Mouse (Mus musculus): ENCODE measurements around the gene Tenm3. TPM values are rescaled to one million over a fixed set of nuclear protein-coding genes. Genes with fewer than 3 reads are reported as not detected.

Tenm3 gene
- total and polyA plus RNA-seq, 3 experiments: 0.03 to 0.08 (median 0.07) TPM

DNA sequence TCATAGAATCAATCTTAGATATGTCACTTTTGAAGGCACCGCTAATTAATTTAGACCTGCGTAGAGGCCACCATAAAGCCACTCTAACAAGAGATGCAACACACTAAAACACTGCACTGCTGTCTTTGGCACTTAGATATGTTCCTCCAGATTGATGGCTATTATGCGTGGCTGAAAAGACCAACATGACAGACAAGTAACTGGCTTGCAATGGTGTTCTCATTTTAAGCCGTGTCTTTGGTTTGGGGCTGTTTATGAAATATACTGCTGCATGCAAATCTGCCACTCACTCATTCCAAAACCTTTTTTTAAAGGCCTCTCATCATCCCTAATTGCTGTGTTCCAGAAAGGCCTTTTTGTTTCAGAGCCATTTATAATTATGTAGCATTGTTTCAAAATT, 398.1 kb downstream of the Tenm3 start:
- Histone ChIP-seq H3K79me2 (replicated peaks; ENCODE audit: control insufficient read depth, extremely low read depth, insufficient read depth, poor library complexity, severe bottlenecking) (no peaks in the 10 kb centered on the region), H3K36me3 (replicated peaks in 1 of 2; ENCODE audit: control insufficient read depth in 1 of 2, insufficient read depth in 1 of 2, low read length in 1 of 2) (no peaks in the 10 kb centered on the region), H3K27me3 (replicated peaks) (no peaks in the 10 kb centered on the region), H3K27ac (ENCODE audit: insufficient read depth, low read depth) (no peak overlapping the region), H3K4me1 (ENCODE audit: control insufficient read depth in 1 of 2, insufficient read depth in 2 of 2) (no peaks in the 10 kb centered on the region), H3K4me2 (ENCODE audit: insufficient read depth, low read depth, poor library complexity, severe bottlenecking) (no peak overlapping the region), H3K4me3 (replicated peaks in 1 of 3; ENCODE audit: low read depth in 2 of 3, low read length in 2 of 3, poor library complexity in 1 of 3) (no peak overlapping the region), H3K9me3 (replicated peaks; ENCODE audit: low read length) (peaks cover 56% of the 10 kb centered on the region), H3K9ac (ENCODE audit: insufficient read depth, low read depth) (no peak overlapping the region)
- dilution Hi-C loops (cut with MboI; ENCODE audit: extremely low pct_ligation_motif_present, extremely low pct_unique_long_range_greater_than_20kb, low sequenced_read_pairs): no loop called here
- in situ Hi-C loops (cut with MboI; ENCODE audit: low pct_ligation_motif_present, low pct_unique_long_range_greater_than_20kb, low sequenced_read_pairs): no loop called here
- TF ChIP-seq ETS1 (conservative IDR thresholded peaks at IDR 0.05; ENCODE audit: low read depth, low read length) (no peak), CHD1 (IDR thresholded peaks at IDR 0.05; ENCODE audit: low read depth, low read length) (no peak), RAD21 (IDR thresholded peaks at IDR 0.05; ENCODE audit: low read depth, low read length) (no peak), UBTF (IDR thresholded peaks at IDR 0.05; ENCODE audit: low read depth, low read length) (no peak), TBP (conservative IDR thresholded peaks at IDR 0.05; ENCODE audit: low read depth, low read length) (no peak), MAZ (IDR thresholded peaks at IDR 0.05; ENCODE audit: low read depth, low read length) (no peak), ZNF384 (IDR thresholded peaks at IDR 0.05; ENCODE audit: low read depth, low read length) (no peak), ZMIZ1 (IDR thresholded peaks at IDR 0.05; ENCODE audit: low read depth, low read length) (no peak), USF2 (conservative IDR thresholded peaks at IDR 0.05; ENCODE audit: low read depth, low read length) (no peak), MXI1 (IDR thresholded peaks at IDR 0.05; ENCODE audit: low read depth, low read length) (no peak), MAX (IDR thresholded peaks at IDR 0.05; ENCODE audit: low read length) (no peak), EP300 (IDR thresholded peaks at IDR 0.05; ENCODE audit: low read length) (no peak), CTCF (conservative IDR thresholded peaks at IDR 0.05 in 1 of 2, IDR thresholded peaks at IDR 0.05 in 1 of 2; ENCODE audit: low read depth in 2 of 2, low read length in 2 of 2) (no peak), ELF1 (IDR thresholded peaks at IDR 0.05; ENCODE audit: low read depth, low read length) (no peak), GABPA (IDR thresholded peaks at IDR 0.05; ENCODE audit: insufficient replicate concordance, low read depth, low read length) (no peak)
- no peak for DNase-seq (ENCODE audit: extremely low read depth)

DNA sequence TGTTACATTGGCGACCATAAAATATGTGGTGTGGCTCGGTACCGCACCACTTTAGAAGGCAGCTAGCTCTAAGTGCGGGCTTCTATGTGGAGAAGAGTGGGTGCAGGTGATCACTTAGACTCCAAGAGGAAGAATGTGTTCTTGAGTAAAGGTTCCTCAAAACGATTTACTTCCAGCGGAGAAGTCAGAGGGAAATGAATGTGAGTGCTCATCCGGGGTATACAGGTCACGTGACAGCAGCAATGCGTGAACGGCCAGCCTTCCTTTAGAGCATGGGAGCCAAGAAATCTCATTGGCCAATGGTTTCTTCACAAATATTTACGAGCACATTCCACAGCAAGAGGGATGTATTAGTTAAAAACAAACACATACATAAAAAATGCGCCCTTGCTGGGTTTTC, 404.3 kb downstream of the Tenm3 start:
- Histone ChIP-seq H3K4me1 (ENCODE audit: control insufficient read depth in 1 of 2, insufficient read depth in 2 of 2) (no peaks in the 10 kb centered on the region), H3K79me2 (replicated peaks; ENCODE audit: control insufficient read depth, extremely low read depth, insufficient read depth, poor library complexity, severe bottlenecking) (no peaks in the 10 kb centered on the region), H3K4me2 (ENCODE audit: insufficient read depth, low read depth, poor library complexity, severe bottlenecking) (no peak overlapping the region), H3K4me3 (replicated peaks in 1 of 3; ENCODE audit: low read depth in 2 of 3, low read length in 2 of 3, poor library complexity in 1 of 3) (no peak overlapping the region), H3K9me3 (replicated peaks; ENCODE audit: low read length) (peaks cover 42% of the 10 kb centered on the region), H3K36me3 (replicated peaks in 1 of 2; ENCODE audit: control insufficient read depth in 1 of 2, insufficient read depth in 1 of 2, low read length in 1 of 2) (no peaks in the 10 kb centered on the region), H3K27me3 (replicated peaks) (no peaks in the 10 kb centered on the region), H3K9ac (ENCODE audit: insufficient read depth, low read depth) (no peak overlapping the region), H3K27ac (ENCODE audit: insufficient read depth, low read depth) (no peak overlapping the region)
- in situ Hi-C loops (cut with MboI; ENCODE audit: low pct_ligation_motif_present, low pct_unique_long_range_greater_than_20kb, low sequenced_read_pairs): no loop called here
- dilution Hi-C loops (cut with MboI; ENCODE audit: extremely low pct_ligation_motif_present, extremely low pct_unique_long_range_greater_than_20kb, low sequenced_read_pairs): no loop called here
- TF ChIP-seq SMC3 (IDR thresholded peaks at IDR 0.05; ENCODE audit: low read depth, low read length) (no peak), CHD1 (IDR thresholded peaks at IDR 0.05; ENCODE audit: low read depth, low read length) (no peak), UBTF (IDR thresholded peaks at IDR 0.05; ENCODE audit: low read depth, low read length) (no peak), MYC (IDR thresholded peaks at IDR 0.05; ENCODE audit: low read depth, low read length) (no peak), ETS1 (conservative IDR thresholded peaks at IDR 0.05; ENCODE audit: low read depth, low read length) (no peak), ZMIZ1 (IDR thresholded peaks at IDR 0.05; ENCODE audit: low read depth, low read length) (no peak), ELF1 (IDR thresholded peaks at IDR 0.05; ENCODE audit: low read depth, low read length) (no peak), PAX5 (IDR thresholded peaks at IDR 0.05; ENCODE audit: low read length) (no peak), TBP (conservative IDR thresholded peaks at IDR 0.05; ENCODE audit: low read depth, low read length) (no peak), SIN3A (IDR thresholded peaks at IDR 0.05; ENCODE audit: low read length) (no peak), ZC3H11A (IDR thresholded peaks at IDR 0.05; ENCODE audit: low read depth, low read length) (no peak), USF2 (conservative IDR thresholded peaks at IDR 0.05; ENCODE audit: low read depth, low read length) (no peak), USF1 (IDR thresholded peaks at IDR 0.05; ENCODE audit: low read depth, low read length) (no peak), RCOR1 (conservative IDR thresholded peaks at IDR 0.05; ENCODE audit: low read depth, low read length) (no peak), MEF2A (IDR thresholded peaks at IDR 0.05; ENCODE audit: borderline replicate concordance, low read depth, low read length) (no peak)
- no peak for DNase-seq (ENCODE audit: extremely low read depth)

Data from CH12.LX (cell line).